Mouse (Mus musculus) thymus, postnatal 14 days (tissue): Measurements from ENCODE around the gene Tmed1.

ENCODE experiments used
- DNase-seq: peaks from one replicate; pipeline ENCODE4 v3.0.0; 2021

The Tmed1 gene

DNA sequence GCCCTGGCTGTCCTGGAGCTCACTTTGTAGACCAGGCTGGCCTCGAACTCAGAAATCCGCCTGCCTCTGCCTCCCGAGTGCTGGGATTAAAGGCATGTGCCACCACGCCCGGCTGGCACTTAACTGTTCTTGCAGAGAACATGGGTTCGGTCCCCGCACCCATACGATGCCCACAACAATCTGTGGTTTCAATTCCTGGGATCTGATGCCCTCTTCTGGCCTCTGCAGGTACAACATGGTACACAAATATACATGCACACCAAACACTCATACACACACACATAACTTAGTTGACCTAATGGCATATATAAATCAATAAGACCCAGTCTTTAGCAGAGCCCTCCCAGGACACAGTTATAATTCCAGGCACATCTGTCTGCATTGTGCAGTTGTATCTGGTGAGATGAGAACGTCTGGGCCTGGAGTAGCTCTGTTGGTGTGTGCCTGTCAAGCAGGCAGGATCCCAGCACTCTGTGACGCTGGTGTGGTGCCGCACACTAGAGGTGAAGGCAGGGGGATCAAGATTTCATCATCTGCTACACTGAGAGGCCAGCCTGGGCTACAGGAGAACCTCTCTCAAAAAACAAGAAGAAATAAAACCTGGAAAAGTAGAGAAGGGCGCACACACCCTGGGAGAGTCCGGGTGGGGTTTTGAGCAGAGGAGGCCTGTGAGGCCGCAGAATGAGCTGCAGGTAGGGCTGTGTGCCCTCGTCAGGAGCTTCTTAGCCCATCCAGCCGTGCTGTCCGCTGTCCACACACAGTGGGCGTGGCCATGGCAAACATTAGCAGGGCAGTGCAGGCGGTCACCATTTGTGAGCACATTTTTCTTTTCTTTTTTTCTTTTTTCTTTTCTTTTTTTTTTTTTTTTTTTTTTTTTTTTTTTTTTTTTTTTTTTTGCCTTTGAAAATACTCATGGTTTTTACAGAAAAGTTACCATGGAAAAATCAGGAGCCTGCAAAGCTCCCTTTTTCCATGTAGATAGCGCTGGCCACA, 40.7 kb downstream of the Tmed1 start:
- DNase-seq, result peak; percentile 72

DNA sequence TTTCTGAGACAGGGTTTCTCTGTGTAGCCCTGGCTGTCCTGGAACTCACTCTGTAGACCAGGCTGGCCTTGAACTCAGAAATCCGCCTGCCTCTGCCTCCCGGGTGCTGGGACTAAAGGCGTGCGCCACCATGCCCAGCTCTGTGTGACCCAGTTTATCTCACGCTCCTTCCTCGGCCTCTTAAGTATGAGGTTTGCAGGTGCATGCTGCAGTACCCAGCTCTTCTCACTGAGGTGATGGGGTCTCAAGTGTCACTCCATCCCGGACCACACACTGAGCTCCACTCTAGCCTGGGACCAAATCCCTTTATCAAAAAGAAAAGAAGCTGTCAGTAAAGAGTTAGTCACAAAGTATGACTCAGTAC, 45.5 kb downstream of the Tmed1 start:
- DNase-seq, result peak; percentile 51

DNA sequence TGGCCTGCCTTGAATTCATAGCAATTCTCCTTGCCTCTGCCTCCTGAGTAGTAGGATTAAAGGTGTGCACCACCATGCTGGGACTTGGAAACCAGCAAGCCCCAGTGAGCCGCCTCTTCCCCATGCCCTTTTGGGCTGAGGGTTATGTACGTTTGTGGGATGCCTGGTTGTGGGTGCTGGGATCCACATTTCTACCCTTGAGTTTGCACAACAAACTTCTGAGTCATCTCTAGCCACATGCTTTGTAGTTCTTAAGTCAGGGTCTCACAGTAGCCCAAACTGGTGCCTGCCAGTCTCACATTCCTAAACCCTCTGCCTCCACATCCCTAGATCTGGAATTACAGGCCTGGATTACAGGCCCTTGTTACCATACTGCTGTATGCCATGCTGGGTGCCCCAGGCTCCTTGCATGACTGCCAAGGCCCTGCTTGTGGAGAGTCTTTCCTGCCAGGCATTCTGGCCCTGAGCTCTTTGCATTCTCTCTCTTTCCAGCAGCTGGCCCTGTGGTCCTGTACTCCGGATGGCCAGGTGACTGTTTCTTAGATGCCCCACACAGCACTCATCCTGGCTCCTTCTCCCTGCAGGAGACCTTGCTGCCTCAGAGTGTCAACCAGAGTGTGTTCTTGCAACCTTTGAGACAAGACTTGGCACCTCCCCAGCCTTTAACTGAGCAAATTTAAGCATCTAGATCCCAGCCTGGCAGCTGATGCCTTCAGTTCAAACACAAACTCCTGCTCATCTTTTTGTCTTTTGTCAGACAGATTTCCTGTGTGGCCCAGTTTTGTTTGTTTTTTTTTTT, 46.1 kb downstream of the Tmed1 start:
- no peak for DNase-seq

DNA sequence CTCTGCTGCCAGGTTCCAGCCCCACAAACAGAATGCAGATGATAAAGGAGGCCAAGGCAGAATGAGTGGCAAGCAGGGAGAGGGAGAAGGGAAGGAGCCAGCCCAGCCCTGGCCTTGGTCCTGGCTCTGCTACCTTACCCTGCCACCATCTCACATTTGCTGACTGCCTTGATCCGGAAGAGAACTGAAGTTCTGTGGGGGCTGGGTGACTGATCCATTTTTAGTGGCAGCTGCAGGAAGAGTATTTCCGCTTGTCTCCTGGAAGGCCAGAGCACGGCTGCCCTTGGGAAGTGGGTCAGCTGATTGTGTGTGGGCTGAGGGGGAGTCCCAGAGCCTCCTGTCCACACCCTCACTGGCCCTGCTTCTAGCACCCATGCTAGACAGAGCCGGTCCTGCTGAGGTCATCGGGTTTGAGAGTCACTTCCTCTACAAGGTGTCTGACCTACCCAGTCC, 46.9 kb downstream of the Tmed1 start:
- peak; percentile 28 for DNase-seq

DNA sequence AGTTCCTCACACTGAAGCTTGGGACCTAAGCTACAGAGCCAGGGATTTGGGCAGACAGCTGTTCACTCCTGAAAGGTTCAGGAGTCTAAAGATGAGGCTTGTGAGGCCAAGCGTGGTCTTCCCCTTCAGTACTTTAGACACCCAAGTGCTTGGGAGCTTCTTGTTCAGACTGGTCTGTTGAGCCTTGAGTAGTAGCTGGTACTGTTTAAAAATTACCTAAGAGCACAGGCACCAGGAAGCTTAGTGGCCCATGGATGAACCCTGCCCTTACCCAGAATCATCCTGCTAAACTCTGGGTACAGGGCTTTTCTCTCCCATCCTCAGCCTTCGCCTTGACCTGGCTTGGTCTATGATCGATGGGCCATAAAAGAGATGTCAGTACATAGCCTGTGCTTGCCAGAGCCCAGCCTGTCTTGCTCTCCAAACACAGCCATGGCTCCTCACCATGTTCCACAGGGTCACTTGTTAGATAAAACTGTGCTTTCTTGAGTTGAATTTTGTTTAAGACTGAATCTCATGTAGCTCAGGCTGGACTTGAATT, 49.6 kb downstream of the Tmed1 start:
- no peak for DNase-seq

DNA sequence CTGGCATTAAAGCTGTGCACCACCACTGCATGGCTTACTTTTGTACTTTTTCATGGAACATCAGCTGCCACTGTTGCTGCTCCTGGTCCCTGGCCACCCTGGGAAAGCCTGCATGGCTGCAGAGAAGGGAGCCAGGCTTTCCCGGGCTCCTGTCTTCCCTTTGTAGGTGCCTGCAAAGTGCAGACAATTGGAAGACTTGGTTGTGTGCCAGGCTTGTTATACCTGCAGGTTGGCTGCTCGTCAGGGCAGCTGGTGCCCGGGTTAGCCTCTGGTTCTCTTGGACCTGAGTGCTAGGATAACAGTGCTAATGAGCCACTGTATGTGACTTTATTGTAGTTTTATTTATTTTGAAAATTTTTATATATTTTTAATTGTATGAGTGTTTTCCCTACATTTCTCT, 51.2 kb downstream of the Tmed1 start:
- no peak for DNase-seq
